Comparison of ENCODE assay signal across 10 mouse cellular contexts in the genomic region with DNA sequence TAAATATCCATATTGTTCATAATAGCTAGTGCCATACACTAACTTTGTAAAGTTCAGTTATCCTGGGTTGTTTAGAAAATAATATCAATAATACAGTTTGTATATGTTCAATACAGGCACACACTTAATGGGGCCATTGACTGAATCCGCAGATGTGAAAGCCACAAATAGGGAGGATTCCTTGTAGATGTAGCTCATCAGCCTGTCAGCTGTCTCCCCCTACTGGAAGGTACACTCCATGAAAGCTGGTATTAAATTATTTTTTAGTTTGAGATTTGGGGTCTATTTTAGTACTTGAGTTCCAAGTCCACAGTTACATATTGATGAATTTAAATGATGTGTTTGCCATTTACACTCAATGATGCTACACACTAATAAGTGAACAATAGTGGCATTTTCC. TPM values are rescaled to one million over a fixed set of nuclear protein-coding genes. Genes with fewer than 3 reads are reported as not detected.
DNase-seq lines count a peak whose midpoint lies in the region; ATAC-seq and TF ChIP-seq lines count a peak whose summit lies in the region.
"Had no signal": no experiment of that assay in that cellular context is flagged by ENCODE, and none has a peak within 500 bp of the region (broad histone marks: within the 10 kb centered on the region; RNA-seq: fewer than 3 reads in every experiment).

No protein-coding gene starts in this region.

- no peak overlapping the region for H3K4me2 ChIP-seq in midbrain, embryonic 15.5 days
- no peak overlapping the region for H3K4me2 ChIP-seq in midbrain, embryonic 13.5 days (replicated peaks)
- H3K4me2 ChIP-seq in neural tube, embryonic 15.5 days: no peak overlapping the region
- H3K4me2 ChIP-seq: neural tube, embryonic 13.5 days; stomach, embryonic 15.5 days had no signal

- TF ChIP-seq POLR2A in heart, adult 2 months (IDR thresholded peaks at IDR 0.05; ENCODE audit: insufficient read depth, low read depth, low read length): no peak
- no peak for TF ChIP-seq POLR2A in bone marrow, adult 2 months (IDR thresholded peaks at IDR 0.05; ENCODE audit: borderline replicate concordance, control insufficient read depth, low read depth, low read length)

- 18% methylated on average over 1 of the region's 1 CpGs for WGBS in heart, adult 2 months
- 35% methylated on average over 1 of the region's 1 CpGs for WGBS in midbrain, embryonic 15.5 days
- 55% methylated on average over 1 of the region's 1 CpGs for WGBS in midbrain, embryonic 13.5 days
- WGBS in bone marrow, adult 2 months: 4% methylated on average over 1 of the region's 1 CpGs
- 31% methylated on average over 1 of the region's 1 CpGs for WGBS in neural tube, embryonic 15.5 days

- DNase-seq in heart, adult 2 months: no peak
- DNase-seq in heart, postnatal 36 days: no peak
- peak; percentile 31 for DNase-seq in naive thymus-derived CD4-positive, alpha-beta T cell, adult 2 months (ENCODE audit: low read depth)
- DNase-seq in heart, postnatal 14 days: no peak

- no peaks in the 10 kb centered on the region for H3K4me1 ChIP-seq in heart, adult 2 months (ENCODE audit: control insufficient read depth, insufficient read depth, low read length)
- no peaks in the 10 kb centered on the region for H3K4me1 ChIP-seq in midbrain, embryonic 15.5 days
- H3K4me1 ChIP-seq in midbrain, embryonic 13.5 days (replicated peaks): no peaks in the 10 kb centered on the region
- H3K4me1 ChIP-seq in bone marrow, adult 2 months (ENCODE audit: control insufficient read depth, insufficient read depth, low read length): no peaks in the 10 kb centered on the region
- no peaks in the 10 kb centered on the region for H3K4me1 ChIP-seq in neural tube, embryonic 15.5 days
- H3K4me1 ChIP-seq: neural tube, embryonic 13.5 days; stomach, embryonic 15.5 days had no signal

- no peak overlapping the region for H3K9ac ChIP-seq in heart, adult 2 months (ENCODE audit: low read depth, low read length)
- no peak overlapping the region for H3K9ac ChIP-seq in midbrain, embryonic 15.5 days
- no peak overlapping the region for H3K9ac ChIP-seq in midbrain, embryonic 13.5 days (replicated peaks)
- no peak overlapping the region for H3K9ac ChIP-seq in neural tube, embryonic 15.5 days (replicated peaks)
- H3K9ac ChIP-seq: neural tube, embryonic 13.5 days; stomach, embryonic 15.5 days had no signal

- no peak overlapping the region for H3K27ac ChIP-seq in heart, adult 2 months
- H3K27ac ChIP-seq in midbrain, embryonic 15.5 days: no peak overlapping the region
- no peak overlapping the region for H3K27ac ChIP-seq in midbrain, embryonic 13.5 days
- H3K27ac ChIP-seq in bone marrow, adult 2 months (ENCODE audit: control insufficient read depth, insufficient read depth, low read depth, low read length, poor library complexity): no peak overlapping the region
- H3K27ac ChIP-seq in neural tube, embryonic 15.5 days (replicated peaks): no peak overlapping the region
- H3K27ac ChIP-seq: neural tube, embryonic 13.5 days; stomach, embryonic 15.5 days had no signal

- TF ChIP-seq CTCF in heart, adult 2 months (IDR thresholded peaks at IDR 0.05): peak; percentile 68
- TF ChIP-seq CTCF in bone marrow, adult 2 months (IDR thresholded peaks at IDR 0.05; ENCODE audit: control insufficient read depth, insufficient read depth, low read length): peak; percentile 5; the same call in 1 of the 2 replicates

- H3K27me3 ChIP-seq in heart, adult 2 months (ENCODE audit: control insufficient read depth, insufficient read depth, low read length): no peaks in the 10 kb centered on the region
- H3K27me3 ChIP-seq in midbrain, embryonic 15.5 days (replicated peaks): no peaks in the 10 kb centered on the region
- H3K27me3 ChIP-seq in midbrain, embryonic 13.5 days: no peaks in the 10 kb centered on the region
- no peaks in the 10 kb centered on the region for H3K27me3 ChIP-seq in neural tube, embryonic 15.5 days (replicated peaks)
- H3K27me3 ChIP-seq: neural tube, embryonic 13.5 days; stomach, embryonic 15.5 days had no signal

- H3K79me2 ChIP-seq in heart, adult 2 months (replicated peaks; ENCODE audit: control insufficient read depth, insufficient read depth, low read length): no peaks in the 10 kb centered on the region

- ATAC-seq in midbrain, embryonic 15.5 days (replicated peaks): peak; percentile 9; the same call in 1 of the 2 replicates
- no peak for ATAC-seq in midbrain, embryonic 13.5 days
- no peak for ATAC-seq in neural tube, embryonic 15.5 days (ENCODE audit: low FRiP score)

- no peak overlapping the region for H3K4me3 ChIP-seq in heart, adult 2 months
- no peak overlapping the region for H3K4me3 ChIP-seq in midbrain, embryonic 15.5 days
- H3K4me3 ChIP-seq in midbrain, embryonic 13.5 days (replicated peaks): no peak overlapping the region
- no peak overlapping the region for H3K4me3 ChIP-seq in bone marrow, adult 2 months (replicated peaks; ENCODE audit: control insufficient read depth, low read depth, low read length)
- no peak overlapping the region for H3K4me3 ChIP-seq in neural tube, embryonic 15.5 days (replicated peaks)
- H3K4me3 ChIP-seq: neural tube, embryonic 13.5 days; stomach, embryonic 15.5 days had no signal

- intact Hi-C loops in heart, adult 2 months (cut with DNase I): no loop called here
- intact Hi-C loops in heart, postnatal 36 days (cut with DNase I): no loop called here
- intact Hi-C loops in heart, postnatal 14 days (cut with DNase I): no loop called here

- no peaks in the 10 kb centered on the region for H3K9me3 ChIP-seq in midbrain, embryonic 15.5 days
- no peaks in the 10 kb centered on the region for H3K9me3 ChIP-seq in midbrain, embryonic 13.5 days
- no peaks in the 10 kb centered on the region for H3K9me3 ChIP-seq in neural tube, embryonic 15.5 days (replicated peaks)
- H3K9me3 ChIP-seq: neural tube, embryonic 13.5 days; stomach, embryonic 15.5 days had no signal

- H3K36me3 ChIP-seq in heart, adult 2 months (ENCODE audit: control insufficient read depth, insufficient read depth, low read length): no peaks in the 10 kb centered on the region
- no peaks in the 10 kb centered on the region for H3K36me3 ChIP-seq in midbrain, embryonic 15.5 days (replicated peaks)
- no peaks in the 10 kb centered on the region for H3K36me3 ChIP-seq in midbrain, embryonic 13.5 days
- H3K36me3 ChIP-seq in neural tube, embryonic 15.5 days: no peaks in the 10 kb centered on the region
- H3K36me3 ChIP-seq: neural tube, embryonic 13.5 days; stomach, embryonic 15.5 days had no signal

- TF ChIP-seq EP300 in heart, adult 2 months (IDR thresholded peaks at IDR 0.05; ENCODE audit: insufficient read depth, low read depth, low read length): no peak

RNA-seq across cellular contexts. Expression of a gene that starts 17.0 kb away (rescaled TPM):
- total RNA-seq in heart, adult 2 months (2021): not detected
- polyA plus RNA-seq in heart, adult 2 months (2012; rRNA removed): 0.06 TPM in 1 of 2 replicates, not detected in the other
- not detected for total RNA-seq in heart, postnatal 36 days (2021)
- 0.59 and 0.72 TPM in 2 replicates for polyA plus RNA-seq in midbrain, embryonic 15.5 days (2015; fragmentation: Nextera tagmentation; extraction: Ambion mirVana)
- 0.32 and 0.63 TPM in 2 replicates for polyA plus RNA-seq in midbrain, embryonic 13.5 days (2015; fragmentation: Nextera tagmentation; extraction: Ambion mirVana)
- 0.50 and 2.5 TPM in 2 replicates for polyA plus RNA-seq in bone marrow, adult 2 months (2011; ENCODE audit: insufficient read depth, insufficient read length, low replicate concordance, missing spikeins)
- 0.46 and 0.49 TPM in 2 replicates for polyA plus RNA-seq in neural tube, embryonic 15.5 days (2015; fragmentation: Nextera tagmentation; extraction: Ambion mirVana)
- not detected for total RNA-seq in heart, postnatal 14 days (2021)
- polyA plus RNA-seq: stomach, embryonic 15.5 days had no signal

RNA-seq across cellular contexts. Expression of a gene that starts 22.6 kb away (rescaled TPM):
- not detected for total RNA-seq in heart, adult 2 months (2021)
- polyA plus RNA-seq in heart, adult 2 months (2012; rRNA removed): not detected in 2 replicates
- total RNA-seq in heart, postnatal 36 days (2021): not detected
- polyA plus RNA-seq in midbrain, embryonic 15.5 days (2015; fragmentation: Nextera tagmentation; extraction: Ambion mirVana): 0.10 TPM in 1 of 2 replicates, not detected in the other
- 0.09 TPM in 1 of 2 replicates, not detected in the other for polyA plus RNA-seq in midbrain, embryonic 13.5 days (2015; fragmentation: Nextera tagmentation; extraction: Ambion mirVana)
- polyA plus RNA-seq in bone marrow, adult 2 months (2011; ENCODE audit: insufficient read depth, insufficient read length, low replicate concordance, missing spikeins): 1.1 and 1.4 TPM in 2 replicates
- polyA plus RNA-seq in neural tube, embryonic 15.5 days (2015; fragmentation: Nextera tagmentation; extraction: Ambion mirVana): 0.29 TPM in 1 of 2 replicates, not detected in the other
- not detected for total RNA-seq in heart, postnatal 14 days (2021)
- polyA plus RNA-seq: neural tube, embryonic 13.5 days had no signal

RNA-seq across cellular contexts. Expression of a gene that starts 47.9 kb away (rescaled TPM):
- total RNA-seq in heart, adult 2 months (2021): 1 to 10 TPM in 1 of 2 experiments, under 1 TPM in 1; 0.57 to 1.4 TPM
- polyA plus RNA-seq in heart, adult 2 months (2012; rRNA removed): 1.4 and 1.6 TPM in 2 replicates
- under 1 TPM; 0.43 to 0.64 TPM for total RNA-seq in heart, postnatal 36 days (2021)
- 390 and 409 TPM in 2 replicates for polyA plus RNA-seq in midbrain, embryonic 15.5 days (2015; fragmentation: Nextera tagmentation; extraction: Ambion mirVana)
- polyA plus RNA-seq in midbrain, embryonic 13.5 days (2015; fragmentation: Nextera tagmentation; extraction: Ambion mirVana): 569 and 571 TPM in 2 replicates
- 1.1 and 5.7 TPM in 2 replicates for polyA plus RNA-seq in bone marrow, adult 2 months (2011; ENCODE audit: insufficient read depth, insufficient read length, low replicate concordance, missing spikeins)
- 451 and 532 TPM in 2 replicates for polyA plus RNA-seq in neural tube, embryonic 15.5 days (2015; fragmentation: Nextera tagmentation; extraction: Ambion mirVana)
- under 1 TPM; 0.38 to 0.54 TPM for total RNA-seq in heart, postnatal 14 days (2021)

Comparison
In these comparisons a context has a peak if more than half of its experiments do, and no peak if none do; other contexts are left out.
1. RNA of a gene that starts 47.9 kb away (polyA plus RNA-seq): 569 to 571 TPM in midbrain, embryonic 13.5 days, 451 to 532 TPM in neural tube, embryonic 15.5 days and 390 to 409 TPM in midbrain, embryonic 15.5 days; 1.1 to 5.7 TPM in bone marrow, adult 2 months and 1.4 to 1.6 TPM in heart, adult 2 months; every median in the first group is over 10 times any median in the second.